Mouse (Mus musculus) ES-E14 (cell line): ENCODE results near the gene Ttll5. TPM values are rescaled to one million over a fixed set of nuclear protein-coding genes. Genes with fewer than 3 reads are reported as not detected.

Source experiments
- DNase-seq: peaks from one replicate; pipeline ENCODE4 v3.0.0-alpha.2; 2013; ENCODE audit warnings: low read depth, low spot score
- H3K27ac ChIP-seq: 2 replicates; pipeline ENCODE4 v1.5.1; 2012; ENCODE audit warnings: low read depth, mild to moderate bottlenecking, low read length, moderate library complexity, mixed read lengths; ENCODE audit not compliant: poor library complexity, insufficient read depth, severe bottlenecking
- H3K36me3 ChIP-seq: 2 replicates; pipeline ENCODE4 v1.6.1; 2012; ENCODE audit warnings: mild to moderate bottlenecking, low read length, moderate library complexity, mixed read lengths; ENCODE audit not compliant: control insufficient read depth, poor library complexity, insufficient read depth, severe bottlenecking
- H3K4me1 ChIP-seq, 2 experiments: fragments of 150-350 bp in 1 of 2; sonication (generic) in 1 of 2; 2 replicates each; pipeline ENCODE4 v1.6.1; 2012; ENCODE audit warnings: low read length in 2 of 2, mild to moderate bottlenecking in 1 of 2, mixed read lengths in 1 of 2; ENCODE audit not compliant: control insufficient read depth in 2 of 2, insufficient read depth in 2 of 2, poor library complexity in 1 of 2
- H3K4me3 ChIP-seq, 2 experiments: fragments of 150-350 bp in 1 of 2; sonication (generic) in 1 of 2; 2 replicates each; pipeline ENCODE4 v1.5.1; 2012; ENCODE audit warnings: low read length in 2 of 2, low read depth in 1 of 2, mild to moderate bottlenecking in 1 of 2, mixed read lengths in 1 of 2; ENCODE audit not compliant: insufficient read depth in 1 of 2, poor library complexity in 1 of 2, severe bottlenecking in 1 of 2
- H3K9ac ChIP-seq: 2 replicates; pipeline ENCODE4 v1.6.1; 2012; ENCODE audit warnings: low read depth, mild to moderate bottlenecking, low read length, mixed read lengths; ENCODE audit not compliant: poor library complexity, insufficient read depth, severe bottlenecking
- H3K9me3 ChIP-seq: fragments of 150-350 bp; sonication (generic); 2 replicates; pipeline ENCODE4 v1.6.1; 2012; ENCODE audit warnings: low read depth, mild to moderate bottlenecking, low read length; ENCODE audit not compliant: control insufficient read depth, insufficient read depth
- CHD2 ChIP-seq: IDR thresholded peaks from 2 replicates; pipeline ENCODE4 v1.6.1; 2014; ENCODE audit warnings: mild to moderate bottlenecking, low read depth, low read length, inconsistent platforms
- HCFC1 ChIP-seq: IDR thresholded peaks from 2 replicates; pipeline ENCODE4 v1.6.1; 2012; ENCODE audit warnings: low read length, inconsistent platforms, borderline replicate concordance; ENCODE audit not compliant: insufficient read depth
- MAFK ChIP-seq: IDR thresholded peaks from 2 replicates; pipeline ENCODE4 v1.6.1; 2014; ENCODE audit warnings: mild to moderate bottlenecking, low read depth, low read length, inconsistent platforms; ENCODE audit not compliant: insufficient read depth
- ZC3H11A ChIP-seq: IDR thresholded peaks from 2 replicates; pipeline ENCODE4 v1.6.1; 2012; ENCODE audit warnings: low read depth, mild to moderate bottlenecking, inconsistent platforms, low read length, borderline replicate concordance
- ZNF384 ChIP-seq: IDR thresholded peaks from 2 replicates; pipeline ENCODE4 v1.6.1; 2012; ENCODE audit warnings: low read depth, low read length, inconsistent platforms
- in situ Hi-C, 2 experiments: fragments of 600-800 bp; cut with MboI; formaldehyde crosslinking; loops; one replicate each; pipeline ENCODE4 v1.15.1; 2025; ENCODE audit warnings: low sequenced_read_pairs in 2 of 2, inconsistent platforms in 1 of 2; ENCODE audit not compliant: unreplicated experiment in 2 of 2
- total RNA-seq: library from RNA; depleted of rRNA; stranded (reverse); fragments of 300-350 nt; gene quantifications from 2 replicates; pipeline ENCODE4 v1.2.3, GENCODE M21; 2012

The Ttll5 gene
- total RNA-seq, 1 experiment = 18.6 TPM

DNA sequence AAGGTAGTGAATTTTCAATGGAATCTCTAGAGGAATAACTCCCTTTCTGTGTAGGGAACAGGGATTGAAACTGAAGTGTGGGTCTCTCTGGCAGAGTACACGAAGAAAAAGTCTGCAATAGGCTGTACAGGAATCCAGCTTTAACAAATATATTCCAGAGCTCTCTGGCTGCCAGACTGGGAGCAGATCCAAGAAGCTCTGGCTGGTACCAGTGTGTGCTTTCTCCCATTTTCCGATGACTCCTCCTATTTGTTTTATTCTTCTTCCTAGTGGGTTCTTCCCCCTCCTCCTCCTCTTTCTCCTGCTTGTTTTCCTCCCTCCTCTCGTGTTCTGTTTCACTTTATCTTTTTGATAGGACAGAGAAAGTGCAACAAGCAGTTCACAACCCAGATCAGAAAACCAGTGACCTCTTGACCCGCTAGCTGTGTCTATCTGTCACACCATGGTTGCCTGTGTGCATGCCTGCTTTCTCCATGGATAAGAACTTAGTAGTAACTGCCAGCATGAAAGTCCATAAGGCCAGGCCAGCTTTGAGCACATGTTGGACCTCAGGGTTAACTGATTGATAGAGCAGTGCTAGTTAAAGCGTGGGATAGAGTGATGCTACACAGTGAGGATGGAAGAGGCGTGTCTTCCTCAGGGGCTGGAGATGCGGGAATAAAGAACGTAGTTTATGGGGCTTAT lies 55.3 kb downstream of the Ttll5 start:
- Histone ChIP-seq H3K27ac (no peak overlapping the region), H3K4me1 (no peaks in the 10 kb centered on the region), H3K4me3 (no peak overlapping the region), H3K9ac (no peak overlapping the region), H3K9me3 (no peaks in the 10 kb centered on the region), H3K36me3 (peaks cover 2% of the 10 kb centered on the region; the same call in 1 of the 2 replicates)
- no peak for DNase-seq
- in situ Hi-C loops = no loop called here
- no peak for TF ChIP-seq ZC3H11A
- TF ChIP-seq ZNF384 = no peak
- TF ChIP-seq HCFC1 = no peak
- TF ChIP-seq MAFK = no peak
- no peak for TF ChIP-seq CHD2

DNA sequence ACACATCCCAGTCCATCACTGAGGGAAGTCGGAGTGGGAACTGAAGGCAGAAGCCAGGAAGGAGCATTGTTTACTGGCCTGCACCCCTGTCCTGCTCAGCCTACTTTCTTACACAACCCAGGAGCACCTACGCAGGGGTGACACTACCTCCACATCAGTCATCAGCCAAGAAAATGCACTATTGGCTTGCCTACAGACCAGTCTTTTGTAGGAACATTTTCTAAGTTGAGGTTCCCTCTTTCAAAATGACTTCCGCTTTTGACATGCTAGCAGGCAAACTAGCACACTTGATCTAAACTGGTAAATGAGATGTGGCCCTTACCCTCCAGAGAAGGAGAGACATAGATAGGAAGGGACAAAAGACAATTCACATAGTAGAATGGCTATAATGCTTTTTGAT lies 60.6 kb downstream of the Ttll5 start:
- in situ Hi-C loops = no loop called here
- no peaks in the 10 kb centered on the region for H3K36me3 ChIP-seq
- TF ChIP-seq MAFK (no peak), ZC3H11A (no peak), CHD2 (no peak), HCFC1 (no peak), ZNF384 (no peak)

DNA sequence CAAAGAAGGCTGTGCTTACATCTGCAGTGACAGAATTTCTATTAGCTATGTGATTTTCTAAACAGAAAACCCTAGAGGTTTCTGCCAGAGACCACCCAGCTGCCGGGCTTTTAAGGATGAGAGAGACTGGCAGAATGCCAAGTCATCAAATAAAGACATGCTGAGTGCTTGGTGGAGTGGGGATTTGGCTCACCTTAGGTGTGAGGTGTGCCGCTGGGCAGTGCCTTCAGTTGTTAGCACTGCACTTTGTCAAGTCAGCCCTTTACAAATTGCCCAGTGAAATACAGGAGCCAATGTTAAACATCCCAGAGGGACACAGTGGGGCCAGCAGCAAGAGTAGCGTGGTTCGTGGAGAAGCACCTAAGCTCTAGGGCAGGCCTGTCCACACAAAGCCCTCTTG lies 65.6 kb downstream of the Ttll5 start:
- in situ Hi-C loops = no loop called here
- H3K9ac ChIP-seq = no peak overlapping the region
- no peak for DNase-seq
- H3K27ac ChIP-seq = no peak overlapping the region
- H3K4me1 ChIP-seq = no peaks in the 10 kb centered on the region
- H3K36me3 ChIP-seq = peaks cover 3% of the 10 kb centered on the region; the same call in 1 of the 2 replicates
- TF ChIP-seq ZC3H11A (no peak), HCFC1 (no peak)
- no peak overlapping the region for H3K4me3 ChIP-seq
- no peaks in the 10 kb centered on the region for H3K9me3 ChIP-seq

More for the DNA sequence above, 60.6 kb downstream of the Ttll5 start:
- DNase-seq = no peak
- Histone ChIP-seq H3K9me3 (no peaks in the 10 kb centered on the region), H3K4me1 (no peaks in the 10 kb centered on the region), H3K4me3 (no peak overlapping the region), H3K9ac (no peak overlapping the region), H3K27ac (no peak overlapping the region)

DNA sequence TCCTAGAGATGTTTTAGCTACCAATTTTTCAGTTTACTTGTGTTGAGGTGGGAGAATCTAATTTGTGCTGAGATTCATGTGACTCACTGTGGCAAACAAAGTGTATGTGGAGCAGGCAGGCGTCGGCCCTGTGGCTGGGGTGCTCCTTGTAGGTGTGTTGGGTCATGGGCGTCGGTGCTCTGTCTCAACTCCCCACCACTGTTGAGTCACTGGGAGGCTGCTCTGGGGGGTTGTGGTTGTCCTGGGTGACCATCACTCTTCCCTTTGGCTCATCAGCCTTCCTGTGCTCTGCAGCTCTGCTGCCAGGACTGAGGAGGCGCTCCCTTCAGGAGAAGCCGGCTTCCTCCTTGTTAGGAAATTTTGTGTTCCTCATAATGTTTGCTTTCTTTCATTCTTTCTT lies 79.5 kb downstream of the Ttll5 start:
- TF ChIP-seq ZNF384 (no peak), CHD2 (no peak), HCFC1 (no peak), ZC3H11A (no peak), MAFK (no peak)

DNA sequence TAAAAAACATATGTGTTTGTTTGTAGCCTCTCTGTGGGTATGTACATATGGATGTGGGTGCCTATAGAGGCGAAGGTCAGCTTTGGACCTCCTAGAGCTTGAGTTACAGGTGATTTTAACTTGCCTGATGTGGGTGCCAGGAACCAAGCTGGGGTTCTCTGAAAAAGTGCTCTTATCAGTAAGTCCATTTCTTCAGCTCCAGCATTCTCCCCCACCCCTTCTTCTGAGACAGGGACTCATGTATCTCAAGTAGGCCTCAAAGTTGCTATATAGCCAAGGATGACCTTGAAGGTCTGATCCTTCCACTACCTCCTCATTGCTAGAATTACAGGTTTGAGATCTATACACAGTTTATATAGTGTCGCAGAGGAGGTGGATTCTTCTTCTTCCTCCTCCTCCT lies 81.2 kb downstream of the Ttll5 start:
- TF ChIP-seq CHD2 (no peak), HCFC1 (no peak), ZC3H11A (no peak), ZNF384 (no peak), MAFK (no peak)
- in situ Hi-C loops = no loop called here
- H3K9me3 ChIP-seq = no peaks in the 10 kb centered on the region
- no peak overlapping the region for H3K27ac ChIP-seq
- no peak for DNase-seq
- no peak overlapping the region for H3K4me3 ChIP-seq
- no peaks in the 10 kb centered on the region for H3K4me1 ChIP-seq
- H3K36me3 ChIP-seq = no peaks in the 10 kb centered on the region
- H3K9ac ChIP-seq = no peak overlapping the region

More for the DNA sequence above, 79.5 kb downstream of the Ttll5 start:
- H3K27ac ChIP-seq = no peak overlapping the region
- no peaks in the 10 kb centered on the region for H3K36me3 ChIP-seq
- H3K4me3 ChIP-seq = no peak overlapping the region
- H3K9ac ChIP-seq = no peak overlapping the region
- H3K4me1 ChIP-seq = no peaks in the 10 kb centered on the region
- H3K9me3 ChIP-seq = no peaks in the 10 kb centered on the region
- in situ Hi-C loops = no loop called here
- no peak for DNase-seq
